Mouse (Mus musculus) olfactory bulb, adult 2 months (tissue): ENCODE measurements around the gene Utrn.

Experiments used
- CTCF ChIP-seq: fragments of 200-500 bp; IDR thresholded peaks from 2 replicates; pipeline ENCODE4 v1.5.1; 2012; ENCODE audit warnings: low read depth, mild to moderate bottlenecking, low read length, moderate library complexity; ENCODE audit not compliant: insufficient read depth
- POLR2A ChIP-seq: fragments of 200-500 bp; IDR thresholded peaks from 2 replicates; pipeline ENCODE4 v1.6.1; 2012; ENCODE audit warnings: mild to moderate bottlenecking, low read depth, low read length, moderate library complexity; ENCODE audit not compliant: insufficient read depth

DNA sequence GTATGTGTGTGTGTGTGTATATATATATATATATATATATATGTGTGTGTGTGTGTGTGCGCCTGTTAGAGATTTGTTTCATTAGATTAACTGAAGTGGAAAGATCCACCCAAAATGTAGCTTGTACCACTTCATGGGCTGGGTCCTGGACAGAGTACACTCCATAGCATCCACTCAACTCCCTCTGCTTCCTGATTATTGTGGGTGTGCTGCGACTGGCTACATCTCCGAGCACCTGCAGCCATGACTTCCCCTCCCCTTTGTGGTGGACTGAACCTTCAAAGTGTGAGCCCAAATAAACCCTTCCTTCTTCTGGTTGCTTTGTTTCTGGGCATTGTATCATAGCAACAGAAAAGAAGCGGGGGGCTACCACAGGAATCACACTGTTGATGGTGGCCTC is 6.2 kb upstream of the Utrn start:
- TF ChIP-seq CTCF = no peak
- TF ChIP-seq POLR2A = no peak
